Mouse (Mus musculus) G1E-ER4 (cell line): ENCODE data around the gene Notch3. TPM values are rescaled to one million over a fixed set of nuclear protein-coding genes. Genes with fewer than 3 reads are reported as not detected.

Experiments used
- GATA1 ChIP-seq: IDR thresholded peaks from one replicate; pipeline ENCODE4 v1.8.0; 2012; ENCODE audit warnings: low read length, inconsistent platforms
- polyA plus RNA-seq: library from polyadenylated mRNA; stranded (reverse); fragments of >175 nt; gene quantifications from 2 replicates; pipeline ENCODE4 v1.2.3, GENCODE M21; 2012

The Notch3 gene
- polyA plus RNA-seq, 1 experiment, result 1.9 TPM

DNA sequence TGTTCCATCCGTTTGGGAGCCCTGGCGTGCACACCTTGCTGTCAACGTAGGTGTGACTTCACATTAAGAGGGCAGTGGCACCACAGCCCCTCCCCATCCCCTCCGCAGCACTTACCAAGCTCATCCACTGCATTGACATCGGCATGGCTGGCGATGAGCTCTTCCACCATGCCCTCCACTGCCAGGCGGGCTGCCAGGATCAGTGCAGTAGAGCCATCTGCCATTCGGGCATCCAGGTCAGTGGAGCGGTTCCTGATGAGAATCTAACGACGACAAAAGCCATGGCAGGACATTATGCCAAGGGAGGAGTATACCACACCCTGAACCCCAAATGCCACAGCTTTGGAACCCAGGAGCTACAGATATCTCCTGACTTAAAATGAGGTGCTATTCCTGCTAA lies 34.6 kb downstream of the Notch3 start:
- TF ChIP-seq GATA1, result no peak

DNA sequence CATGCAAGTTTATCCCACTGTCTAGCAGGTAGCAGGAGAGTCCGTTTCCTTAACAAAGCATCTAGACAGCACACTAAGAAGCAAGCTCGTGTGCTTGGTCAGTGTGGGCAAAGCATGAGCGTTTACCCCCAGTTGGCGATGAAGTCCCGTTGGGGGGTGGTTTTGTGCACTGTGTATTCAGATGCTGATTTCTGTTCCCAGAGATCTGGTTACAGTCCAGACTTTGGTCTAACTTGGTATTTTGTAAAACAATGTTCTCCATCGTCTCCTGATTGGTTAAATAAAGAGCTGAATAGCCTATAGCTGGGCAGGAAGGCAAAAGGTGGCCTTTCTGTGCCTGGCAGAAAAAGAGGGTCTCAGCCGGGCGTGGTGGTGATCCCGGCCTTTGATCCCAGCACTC lies 36.1 kb downstream of the Notch3 start:
- no peak for TF ChIP-seq GATA1

DNA sequence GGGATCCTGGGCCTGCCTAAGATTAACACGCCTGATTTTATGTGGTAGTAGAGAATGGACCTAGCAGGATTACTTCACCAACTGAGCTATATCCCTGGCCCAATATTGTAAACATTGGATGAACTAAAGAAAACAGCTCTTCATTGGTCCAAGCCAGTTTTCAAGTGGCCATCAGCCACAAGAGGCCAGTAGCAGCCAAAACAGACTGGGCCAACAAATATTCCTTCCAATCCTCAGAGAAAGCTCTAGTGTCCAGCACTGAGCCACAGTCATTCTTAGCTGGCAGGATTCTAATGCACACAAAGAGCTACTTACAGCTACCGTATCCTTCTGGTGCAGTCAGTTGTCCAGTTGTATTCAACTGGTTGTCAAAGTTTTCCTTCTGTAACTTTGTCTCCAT lies 39.5 kb downstream of the Notch3 start:
- TF ChIP-seq GATA1, result no peak

GRCm38 (mm10) chr17:32125407-32125806 lies 41.2 kb downstream of the Notch3 start:
- TF ChIP-seq GATA1, result no peak

- no peak for TF ChIP-seq GATA1
Observed at GRCm38 (mm10) chr17:32123545-32123944, 43.1 kb downstream of the Notch3 start.

- no peak for TF ChIP-seq GATA1
Observed at GRCm38 (mm10) chr17:32122587-32122970, 44.1 kb downstream of the Notch3 start.

- TF ChIP-seq GATA1, result no peak
Observed at GRCm38 (mm10) chr17:32121833-32122586, 44.6 kb downstream of the Notch3 start.

DNA sequence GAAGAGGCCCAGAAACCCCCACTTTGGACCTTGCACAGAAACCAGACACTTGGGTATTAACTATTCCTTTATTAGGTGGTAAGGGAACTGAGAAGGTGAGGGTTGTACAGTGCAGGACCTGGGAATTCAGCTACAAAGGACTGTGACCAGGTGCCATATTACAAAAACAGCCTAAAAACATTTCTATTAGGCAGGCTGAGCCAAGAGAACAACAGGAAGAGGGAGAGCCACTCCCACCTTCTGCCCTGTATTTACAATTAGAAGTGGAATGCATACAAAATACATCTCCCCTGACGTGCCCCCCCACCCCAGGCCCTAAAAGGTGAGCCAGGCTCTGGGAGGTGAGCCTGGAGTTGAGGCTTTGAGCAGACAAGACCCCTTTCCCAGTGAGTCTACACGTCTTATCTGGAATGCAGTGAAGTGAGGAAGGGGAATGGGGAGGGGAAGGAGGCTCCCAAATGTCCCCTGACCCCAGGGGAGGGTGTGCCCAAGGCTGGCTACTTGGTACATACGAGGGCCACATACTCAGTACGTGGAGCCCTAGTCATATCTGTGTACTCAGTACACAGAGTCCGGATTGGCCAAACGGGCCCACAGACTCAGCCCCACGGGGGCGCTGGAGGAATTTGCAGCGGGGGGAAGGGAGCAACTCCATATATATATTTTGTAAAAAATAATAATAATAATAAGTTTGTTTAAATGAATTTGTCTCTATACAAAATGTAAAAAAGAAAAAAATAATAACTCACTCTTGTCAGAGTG lies 45.7 kb downstream of the Notch3 start:
- no peak for TF ChIP-seq GATA1

DNA sequence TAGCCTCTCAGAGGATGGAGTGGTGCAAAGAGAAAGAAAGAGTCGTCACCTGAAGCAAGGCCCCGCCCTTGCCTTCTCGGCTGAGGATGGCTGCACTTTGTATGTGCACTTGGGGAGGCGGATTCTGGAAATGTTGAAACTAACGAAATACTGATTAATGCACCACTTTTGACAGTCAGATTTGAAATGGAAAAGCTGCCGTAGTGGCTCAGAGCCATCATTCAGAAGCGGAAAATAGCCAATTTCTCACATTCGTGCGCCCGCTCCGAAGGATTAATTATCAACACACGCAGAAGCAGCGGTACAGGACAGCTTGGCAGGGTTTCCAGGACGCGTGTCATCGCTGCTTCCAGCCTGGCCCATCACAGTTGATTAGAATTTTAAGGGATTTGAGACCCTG lies 47.5 kb downstream of the Notch3 start:
- TF ChIP-seq GATA1, result no peak

DNA sequence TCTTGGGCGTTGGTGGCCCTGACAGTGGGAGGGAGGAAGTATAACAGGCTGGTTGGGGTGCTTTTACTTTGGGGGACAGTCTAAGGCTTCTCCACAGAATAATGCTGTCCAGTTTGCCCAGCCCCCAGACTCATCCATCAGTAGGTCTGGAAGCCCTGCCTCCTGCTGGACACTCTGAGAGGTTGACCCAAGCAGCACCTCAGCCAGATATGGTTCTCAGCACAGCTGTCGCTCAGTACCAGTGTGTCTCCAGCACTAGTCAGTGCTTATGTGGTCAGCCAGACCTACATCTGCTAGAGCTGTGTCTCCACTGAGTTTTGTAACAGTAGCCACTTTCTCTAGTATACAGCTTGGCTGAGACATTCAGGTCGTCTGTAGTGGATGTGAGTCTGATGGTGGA lies 48.2 kb downstream of the Notch3 start:
- TF ChIP-seq GATA1, result no peak

- no peak for TF ChIP-seq GATA1
Observed at GRCm38 (mm10) chr17:32117287-32117871, 49.3 kb downstream of the Notch3 start.

DNA sequence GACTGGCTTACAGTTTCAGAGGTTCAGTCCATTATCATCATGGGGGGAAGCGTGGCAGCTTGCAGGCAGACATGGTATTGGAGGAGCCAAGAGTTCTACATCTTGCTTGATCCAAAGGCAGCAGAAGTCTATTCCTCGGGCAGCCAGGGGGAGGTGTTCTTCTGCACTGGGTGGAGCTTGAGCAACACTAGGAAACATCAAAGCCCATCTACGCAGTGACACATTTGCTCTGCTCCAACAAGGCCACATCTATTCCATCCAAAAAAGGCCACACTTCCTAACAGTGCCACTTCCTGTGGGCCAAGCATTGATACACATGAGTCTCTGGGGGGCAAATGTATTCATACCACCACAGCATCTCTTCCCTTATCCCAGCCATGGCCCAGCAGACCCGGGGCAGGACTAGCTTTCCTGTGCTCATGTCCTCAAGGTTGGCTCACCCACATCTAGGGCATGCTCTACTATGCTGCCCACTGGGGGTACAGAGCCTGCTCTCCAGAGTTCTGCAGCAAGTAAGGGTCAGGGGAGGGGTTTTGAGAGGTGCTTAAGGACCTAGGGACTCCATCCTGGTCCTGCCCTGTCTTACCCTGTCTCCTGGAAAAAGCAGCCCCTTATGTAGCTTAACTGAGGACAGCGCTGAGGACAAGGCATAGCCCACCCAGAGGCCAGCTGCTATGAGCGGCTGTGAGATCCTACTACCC lies 49.9 kb downstream of the Notch3 start:
- TF ChIP-seq GATA1, result no peak

- no peak for TF ChIP-seq GATA1
Observed at GRCm38 (mm10) chr17:32113523-32114421, 52.9 kb downstream of the Notch3 start.

DNA sequence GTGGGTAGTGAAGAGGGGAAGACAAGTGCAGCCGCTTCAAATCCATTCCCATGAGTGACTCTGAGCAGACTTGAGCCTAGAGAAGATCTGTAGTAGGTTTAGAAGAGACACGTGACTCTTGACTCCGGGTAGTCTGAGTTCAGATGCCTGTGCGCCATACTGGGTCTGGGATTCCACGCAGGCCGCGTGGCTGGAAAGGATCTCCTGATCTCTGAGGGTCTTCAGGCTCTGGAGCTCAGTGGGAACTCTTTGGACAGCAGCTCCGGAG lies 53.5 kb downstream of the Notch3 start:
- TF ChIP-seq GATA1, result no peak

DNA sequence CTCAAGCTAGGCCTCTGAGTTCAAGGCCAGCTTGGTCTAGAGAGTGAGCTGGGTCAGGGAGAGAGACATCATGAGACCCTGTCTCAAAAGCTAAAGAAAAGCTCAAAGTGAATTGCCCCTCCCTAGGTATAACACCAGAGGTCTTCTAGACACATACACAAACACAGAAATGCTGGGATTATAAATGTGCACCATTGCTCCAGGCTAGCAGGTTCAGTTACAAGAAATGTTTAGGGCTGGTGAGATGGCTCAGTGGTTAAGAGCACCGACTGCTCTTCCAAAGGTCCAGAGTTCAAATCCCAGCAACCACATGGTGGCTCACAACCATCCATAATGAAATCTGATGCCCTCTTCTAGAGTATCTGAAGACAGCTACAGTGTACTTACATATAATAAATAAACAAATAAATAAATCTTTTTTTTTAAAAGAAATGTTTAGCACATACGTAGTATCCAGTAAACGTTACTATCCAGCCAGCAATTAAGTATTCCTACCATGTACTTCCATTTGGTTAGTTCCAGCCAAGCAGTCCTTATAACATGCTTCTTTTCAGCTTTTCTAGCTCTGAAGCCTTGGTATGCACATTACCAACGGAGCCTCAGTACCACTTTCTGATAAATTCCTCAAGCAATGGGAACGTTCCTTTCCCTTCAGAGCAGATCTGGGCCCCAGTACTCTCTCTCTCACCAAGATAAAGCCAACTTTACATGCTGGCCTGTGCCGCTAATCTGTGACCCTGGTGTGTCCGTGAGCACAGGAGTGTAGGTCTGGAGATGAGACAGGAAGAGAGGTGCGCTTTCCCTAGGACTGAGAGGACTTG lies 54.0 kb downstream of the Notch3 start:
- TF ChIP-seq GATA1, result no peak
